Mouse (Mus musculus) liver, embryonic 12.5 days (tissue): ENCODE results near the gene Rapgef3. TPM values are rescaled to one million over a fixed set of nuclear protein-coding genes. Genes with fewer than 3 reads are reported as not detected.

Experiments
- ATAC-seq: fragments of 200-750 bp; cut with Nextera tagmentation; 2 replicates; pipeline ENCODE4 v1.8.0; 2017; ENCODE audit warnings: moderate number of reproducible peaks, mild to moderate bottlenecking, moderate library complexity
- H3K27ac ChIP-seq: fragments of 300-500 bp; sonication (generic); 2 replicates; pipeline ENCODE4 v1.5.1; 2016; ENCODE audit warnings: mild to moderate bottlenecking
- H3K27me3 ChIP-seq: fragments of 300-500 bp; sonication (generic); replicated peaks from 2 replicates; pipeline ENCODE4 v1.6.1; 2016; ENCODE audit warnings: mild to moderate bottlenecking, moderate library complexity
- H3K36me3 ChIP-seq: fragments of 300-500 bp; sonication (generic); 2 replicates; pipeline ENCODE4 v1.6.1; 2016; ENCODE audit warnings: mild to moderate bottlenecking, moderate library complexity
- H3K4me1 ChIP-seq: fragments of 300-500 bp; sonication (generic); 2 replicates; pipeline ENCODE4 v1.6.1; 2016
- H3K4me2 ChIP-seq: fragments of 300-500 bp; sonication (generic); 2 replicates; pipeline ENCODE4 v1.6.1; 2016; ENCODE audit warnings: mild to moderate bottlenecking, moderate library complexity
- H3K4me3 ChIP-seq: fragments of 300-500 bp; sonication (generic); 2 replicates; pipeline ENCODE4 v1.5.1; 2016; ENCODE audit warnings: mild to moderate bottlenecking, moderate library complexity
- H3K9ac ChIP-seq: fragments of 300-500 bp; sonication (generic); 2 replicates; pipeline ENCODE4 v1.6.1; 2016; ENCODE audit warnings: mild to moderate bottlenecking, moderate library complexity
- H3K9me3 ChIP-seq: fragments of 300-500 bp; sonication (generic); replicated peaks from 2 replicates; pipeline ENCODE4 v1.6.1; 2016; ENCODE audit warnings: mild to moderate bottlenecking, moderate library complexity
- WGBS: fragments of 180-500 bp; shearing (Covaris S2); methylation state at CpG from one replicate; pipeline ENCODE4 v1.1.7; 2016; ENCODE audit not compliant: insufficient replicate concordance; 5-methylcytosine and 5-hydroxymethylcytosine counted together
- polyA plus RNA-seq: library from polyadenylated mRNA; unstranded; fragments of >200 nt; fragmentation: Nextera tagmentation; extraction: Ambion mirVana; gene quantifications from 2 replicates; pipeline ENCODE4 v1.2.1, GENCODE M21; 2016

The Rapgef3 gene
- polyA plus RNA-seq, 1 experiment from 2014 or later = 3.9 TPM

DNA sequence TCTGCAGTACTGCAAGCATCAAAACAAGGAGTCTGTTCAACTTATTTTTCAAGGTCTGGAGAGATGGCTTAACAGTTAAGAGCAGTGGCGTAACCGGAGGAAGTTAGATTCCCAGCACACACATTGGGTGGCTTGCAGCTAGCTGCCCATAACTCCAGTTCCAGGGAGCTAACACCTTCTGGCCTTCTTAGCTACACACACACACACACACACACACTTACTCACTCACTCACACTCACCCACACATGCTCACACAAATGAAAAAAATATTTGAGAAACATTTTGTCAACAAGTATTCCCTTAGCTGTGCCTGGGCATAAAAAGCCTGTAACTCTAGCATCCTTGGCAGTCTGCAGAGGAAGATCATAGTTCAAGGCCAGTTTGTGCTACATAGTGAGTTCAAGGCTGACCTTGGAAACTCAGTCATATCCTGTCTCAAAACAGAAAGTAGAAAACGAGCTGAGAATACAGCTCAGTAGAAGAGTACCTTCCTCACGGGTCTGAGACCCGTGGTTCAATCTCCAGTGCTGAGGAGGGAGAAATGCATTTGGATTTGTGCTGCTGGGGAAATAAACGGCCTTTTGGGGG, 42.5 kb downstream of the Rapgef3 start:
- 50% methylated on average over 6 of the region's 6 CpGs for WGBS
- no peaks in the 10 kb centered on the region for H3K9me3 ChIP-seq
- ATAC-seq = no peak

GRCm38 (mm10) chr15:97724346-97725197, 43.2 kb downstream of the Rapgef3 start:
- H3K27me3 ChIP-seq = peaks cover 11% of the 10 kb centered on the region
- no peaks in the 10 kb centered on the region for H3K9me3 ChIP-seq
- no peaks in the 10 kb centered on the region for H3K36me3 ChIP-seq
- H3K4me3 ChIP-seq = no peak overlapping the region
- H3K4me1 ChIP-seq = no peaks in the 10 kb centered on the region
- H3K9ac ChIP-seq = no peak overlapping the region
- H3K4me2 ChIP-seq = no peak overlapping the region
- WGBS = 76% methylated on average over 17 of the region's 17 CpGs
- ATAC-seq = no peak
- no peak overlapping the region for H3K27ac ChIP-seq

More for the DNA sequence above, 42.5 kb downstream of the Rapgef3 start:
- Histone ChIP-seq H3K36me3 (no peaks in the 10 kb centered on the region), H3K4me2 (no peak overlapping the region), H3K27me3 (peaks cover 15% of the 10 kb centered on the region), H3K4me3 (no peak overlapping the region), H3K4me1 (no peaks in the 10 kb centered on the region), H3K27ac (no peak overlapping the region), H3K9ac (no peak overlapping the region)

DNA sequence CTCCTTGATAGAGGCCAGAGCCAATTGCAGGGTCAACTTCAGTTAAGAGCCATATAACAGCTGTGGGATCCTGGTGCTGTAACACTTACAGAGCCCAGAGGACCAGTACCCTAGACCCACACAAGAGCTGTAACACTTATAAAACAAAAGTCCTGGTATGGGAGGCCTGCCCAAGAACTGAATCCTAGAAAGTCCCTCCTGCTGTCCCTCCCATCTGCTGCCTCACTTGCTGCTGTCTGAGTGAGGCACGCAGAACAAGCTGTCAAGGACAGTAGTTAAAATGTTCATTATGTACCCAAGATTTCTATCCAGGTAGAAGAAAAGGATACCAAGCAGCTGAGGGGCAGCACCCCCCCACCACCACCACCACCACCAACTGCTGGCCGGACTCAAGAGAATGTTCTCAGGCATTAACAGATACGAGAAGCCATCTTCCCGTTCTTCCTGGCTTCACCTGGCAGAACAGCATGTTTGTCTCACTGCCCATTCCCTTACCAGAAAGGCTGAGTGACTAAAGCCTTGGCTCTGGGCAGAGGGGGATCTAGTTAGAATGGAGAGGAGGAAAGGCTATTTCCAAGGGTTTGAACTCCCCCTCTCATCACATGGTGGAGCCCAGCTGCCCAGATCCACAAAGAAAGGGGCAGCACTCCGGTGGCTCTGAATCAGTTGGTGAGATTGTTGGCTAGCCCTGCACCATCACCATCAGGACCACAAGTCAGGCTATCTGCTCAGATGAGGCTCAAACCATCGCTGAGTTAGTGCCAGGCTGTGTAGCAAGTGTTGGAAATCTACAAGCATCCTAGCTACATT, 44.0 kb downstream of the Rapgef3 start:
- Histone ChIP-seq H3K9me3 (no peaks in the 10 kb centered on the region), H3K27me3 (0 out of 2 replicates have a peak, but pooled peaks cover 8% of the 10 kb centered on the region), H3K4me1 (no peaks in the 10 kb centered on the region), H3K4me2 (no peak overlapping the region), H3K36me3 (no peaks in the 10 kb centered on the region), H3K9ac (no peak overlapping the region), H3K4me3 (no peak overlapping the region), H3K27ac (no peak overlapping the region)
- no peak for ATAC-seq
- 71% methylated on average over 6 of the region's 6 CpGs for WGBS

DNA sequence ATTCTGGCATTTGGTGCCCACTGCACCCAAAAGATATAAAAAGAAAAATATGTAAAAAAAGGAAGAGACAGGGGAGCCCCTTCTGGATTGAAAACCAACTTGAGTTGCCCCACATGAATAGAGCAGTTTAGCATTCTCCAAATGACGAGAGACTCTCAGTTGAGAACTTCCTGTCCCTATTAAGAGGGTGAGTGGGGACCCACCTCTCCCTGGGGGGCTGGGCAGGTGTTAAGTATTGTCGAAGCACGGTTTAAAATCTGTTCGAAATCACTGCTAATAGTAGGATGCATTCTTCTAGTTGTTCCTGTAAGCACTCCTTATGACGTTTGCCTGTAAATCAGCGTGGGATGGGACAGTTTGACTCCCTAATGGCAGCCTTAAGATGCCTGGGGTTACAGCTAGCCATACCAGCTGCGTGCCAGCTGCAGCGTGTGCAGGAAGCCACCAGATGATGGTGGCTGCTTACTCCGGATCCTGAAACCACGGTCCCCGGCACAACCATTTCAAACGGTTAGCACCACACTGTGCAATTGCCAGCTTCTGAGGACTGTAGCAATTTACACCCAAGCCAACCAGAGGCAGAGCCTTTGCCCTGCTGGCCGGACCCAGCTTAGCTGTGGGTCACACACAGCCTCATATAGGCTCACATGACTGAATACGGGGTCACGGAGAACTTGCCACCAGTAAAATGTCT, 46.6 kb downstream of the Rapgef3 start:
- H3K27ac ChIP-seq = no peak overlapping the region

GRCm38 (mm10) chr15:97720026-97720675, 47.6 kb downstream of the Rapgef3 start:
- no peak overlapping the region for H3K4me3 ChIP-seq
- H3K27ac ChIP-seq = no peak overlapping the region
- H3K27me3 ChIP-seq = 0 out of 2 replicates have a peak, but pooled peaks cover 7% of the 10 kb centered on the region
- ATAC-seq = no peak
- WGBS = 70% methylated on average over 12 of the region's 12 CpGs
- H3K9me3 ChIP-seq = no peaks in the 10 kb centered on the region
- H3K9ac ChIP-seq = no peak overlapping the region
- no peak overlapping the region for H3K4me2 ChIP-seq
- no peaks in the 10 kb centered on the region for H3K4me1 ChIP-seq
- H3K36me3 ChIP-seq = no peaks in the 10 kb centered on the region

More for the DNA sequence above, 46.6 kb downstream of the Rapgef3 start:
- no peaks in the 10 kb centered on the region for H3K36me3 ChIP-seq
- ATAC-seq = no peak
- no peak overlapping the region for H3K9ac ChIP-seq
- 0 out of 2 replicates have a peak, but pooled peaks cover 7% of the 10 kb centered on the region for H3K27me3 ChIP-seq
- 67% methylated on average over 15 of the region's 15 CpGs for WGBS
- no peaks in the 10 kb centered on the region for H3K4me1 ChIP-seq
- H3K9me3 ChIP-seq = no peaks in the 10 kb centered on the region
- H3K4me3 ChIP-seq = no peak overlapping the region
- no peak overlapping the region for H3K4me2 ChIP-seq

DNA sequence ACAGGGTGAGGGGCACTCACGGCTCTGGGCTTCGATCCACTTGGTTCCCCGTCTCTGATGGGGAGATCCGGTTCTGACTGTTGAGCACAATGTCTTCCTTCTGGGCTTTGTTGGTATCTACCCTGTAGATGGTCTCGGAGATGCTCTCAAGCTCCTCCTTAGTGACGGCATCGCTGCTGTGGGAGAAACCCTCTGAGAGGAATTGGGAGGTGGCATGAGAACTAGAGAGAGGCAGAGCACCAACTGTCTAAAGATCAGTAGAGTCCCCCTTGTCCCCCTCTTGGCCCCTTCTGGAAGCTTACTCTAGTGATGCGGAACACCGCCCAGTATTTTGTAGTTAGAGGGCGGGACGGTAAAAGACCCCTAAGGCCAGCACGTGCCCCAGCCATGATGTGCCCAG, 48.3 kb downstream of the Rapgef3 start:
- Histone ChIP-seq H3K4me3 (no peak overlapping the region), H3K9me3 (no peaks in the 10 kb centered on the region), H3K27ac (no peak overlapping the region), H3K4me1 (no peaks in the 10 kb centered on the region), H3K9ac (no peak overlapping the region), H3K36me3 (no peaks in the 10 kb centered on the region), H3K27me3 (peaks cover 7% of the 10 kb centered on the region; the same call in 1 of the 2 replicates), H3K4me2 (no peak overlapping the region)
- WGBS = 69% methylated on average over 12 of the region's 12 CpGs
- ATAC-seq = no peak

DNA sequence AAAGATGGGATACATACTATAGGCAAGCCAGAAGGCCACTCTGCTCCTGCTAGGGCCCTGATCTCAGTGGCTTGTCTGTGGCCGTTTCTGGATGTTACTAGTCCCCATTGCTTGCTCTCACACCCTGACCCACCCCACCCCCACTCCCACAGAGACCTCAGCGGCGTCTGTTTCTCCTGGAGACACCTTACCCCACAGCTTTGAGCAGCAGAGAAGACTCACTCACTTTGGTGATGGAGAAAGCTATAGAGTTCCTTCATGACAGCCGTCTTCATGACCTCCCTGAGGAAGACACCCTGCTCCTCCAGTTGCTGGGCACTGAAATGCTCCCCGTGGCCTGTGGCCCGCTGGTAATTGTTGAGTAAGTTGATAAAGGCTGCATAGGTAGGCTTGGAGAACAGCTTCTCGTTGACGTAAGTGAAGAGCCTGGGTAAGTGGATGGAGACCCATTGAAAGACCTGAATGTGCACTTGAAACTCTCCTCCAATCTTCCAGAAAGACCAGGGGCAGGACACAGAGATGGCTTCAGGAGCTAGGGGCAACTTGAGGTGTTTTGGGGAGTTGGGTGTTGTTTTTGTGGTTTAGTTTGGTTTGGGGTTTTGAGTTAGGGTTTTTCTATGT, 49.1 kb downstream of the Rapgef3 start:
- H3K36me3 ChIP-seq = no peaks in the 10 kb centered on the region
- no peak overlapping the region for H3K27ac ChIP-seq
- 71% methylated on average over 8 of the region's 8 CpGs for WGBS
- peaks cover 7% of the 10 kb centered on the region; the same call in 1 of the 2 replicates for H3K27me3 ChIP-seq
- H3K9ac ChIP-seq = no peak overlapping the region
- ATAC-seq = no peak
- H3K4me3 ChIP-seq = no peak overlapping the region
- no peaks in the 10 kb centered on the region for H3K4me1 ChIP-seq
- H3K4me2 ChIP-seq = no peak overlapping the region
- H3K9me3 ChIP-seq = no peaks in the 10 kb centered on the region

DNA sequence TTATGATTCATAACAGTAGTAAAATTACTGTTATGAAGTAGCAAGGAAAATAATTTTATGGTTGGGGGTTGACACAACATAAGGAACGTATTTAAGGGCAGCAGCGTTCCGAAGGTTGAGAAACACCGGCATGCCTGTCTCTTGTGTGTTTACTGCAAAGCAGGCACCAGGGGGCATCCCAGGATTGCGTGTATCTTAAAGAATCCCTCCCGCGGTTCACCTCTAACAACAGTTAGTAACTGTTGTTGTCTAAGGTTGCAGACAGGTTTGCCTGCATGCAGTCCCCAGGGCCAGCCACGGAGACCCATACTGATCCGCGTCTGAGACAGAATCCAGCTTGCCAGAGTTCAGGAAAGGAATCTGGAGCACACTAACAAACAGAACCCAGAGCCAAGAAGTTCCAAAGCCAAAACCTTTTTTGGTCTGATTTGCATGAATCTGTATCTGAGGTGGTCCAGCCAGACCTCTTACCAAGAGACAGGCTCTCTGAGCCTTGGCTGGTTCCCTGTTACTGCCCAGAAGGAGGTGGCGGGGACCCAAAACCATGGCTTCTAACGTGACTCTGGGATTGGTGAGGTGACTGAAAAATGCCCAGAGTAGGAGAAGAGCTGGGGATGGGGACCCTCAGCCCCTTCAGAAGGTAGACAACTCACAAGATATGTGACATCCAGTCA, 49.8 kb downstream of the Rapgef3 start:
- Histone ChIP-seq H3K4me2 (no peak overlapping the region), H3K27ac (no peak overlapping the region), H3K9ac (no peak overlapping the region), H3K4me3 (no peak overlapping the region), H3K4me1 (no peaks in the 10 kb centered on the region), H3K36me3 (no peaks in the 10 kb centered on the region), H3K9me3 (no peaks in the 10 kb centered on the region), H3K27me3 (peaks cover 7% of the 10 kb centered on the region; the same call in 1 of the 2 replicates)
- no peak for ATAC-seq
- WGBS = 29% methylated on average over 12 of the region's 12 CpGs

GRCm38 (mm10) chr15:97716782-97717181, 51.0 kb downstream of the Rapgef3 start:
- no peaks in the 10 kb centered on the region for H3K4me1 ChIP-seq
- H3K9ac ChIP-seq = no peak overlapping the region
- H3K9me3 ChIP-seq = no peaks in the 10 kb centered on the region
- peaks cover 12% of the 10 kb centered on the region; the same call in 1 of the 2 replicates for H3K27me3 ChIP-seq
- H3K27ac ChIP-seq = no peak overlapping the region
- no peak overlapping the region for H3K4me3 ChIP-seq
- no peak overlapping the region for H3K4me2 ChIP-seq
- 48% methylated on average over 11 of the region's 11 CpGs for WGBS
- H3K36me3 ChIP-seq = no peaks in the 10 kb centered on the region
- no peak for ATAC-seq

GRCm38 (mm10) chr15:97715734-97716133, 52.0 kb downstream of the Rapgef3 start:
- ATAC-seq = no peak
- Histone ChIP-seq H3K4me1 (no peaks in the 10 kb centered on the region), H3K36me3 (no peaks in the 10 kb centered on the region), H3K27me3 (peaks cover 19% of the 10 kb centered on the region), H3K27ac (no peak overlapping the region), H3K9me3 (no peaks in the 10 kb centered on the region), H3K4me3 (no peak overlapping the region), H3K9ac (no peak overlapping the region), H3K4me2 (no peak overlapping the region)
- WGBS = 62% methylated on average over 1 of the region's 1 CpGs
